Mouse (Mus musculus) liver, embryonic 14.5 days (tissue): Measurements from ENCODE around the gene Hk3. TPM values are rescaled to one million over a fixed set of nuclear protein-coding genes. Genes with fewer than 3 reads are reported as not detected.
A peak's percentile ranks its signal among the peaks of the same experiment; 100 is the strongest.

Experiments used
- ATAC-seq: fragments of 200-750 bp; cut with Nextera tagmentation; 2 replicates; pipeline ENCODE4 v1.8.0; 2017; ENCODE audit warnings: moderate number of reproducible peaks, mild to moderate bottlenecking, moderate library complexity; ENCODE audit not compliant: insufficient read depth
- DNase-seq, 3 experiments: peaks; one replicate each; pipeline ENCODE4 v3.0.0-alpha.2; 2012 to 2013; ENCODE audit warnings: low read depth in 3 of 3, low spot score in 3 of 3
- H3K27ac ChIP-seq: fragments of 300-500 bp; sonication (generic); 2 replicates; pipeline ENCODE4 v1.5.1; 2014; ENCODE audit warnings: moderate library complexity, mild to moderate bottlenecking, control low read depth, inconsistent platforms
- H3K27me3 ChIP-seq: fragments of 300-500 bp; sonication (generic); 2 replicates; pipeline ENCODE4 v1.6.1; 2014; ENCODE audit warnings: mild to moderate bottlenecking, low read length, moderate library complexity; ENCODE audit not compliant: control insufficient read depth, insufficient read depth
- H3K36me3 ChIP-seq: fragments of 300-500 bp; sonication (generic); replicated peaks from 2 replicates; pipeline ENCODE4 v1.6.1; 2014; ENCODE audit warnings: low read depth; ENCODE audit not compliant: control insufficient read depth, insufficient read depth
- H3K4me1 ChIP-seq, 2 experiments: fragments of 200-500 bp in 1 of 2; fragments of 300-500 bp in 1 of 2; sonication (generic) in 1 of 2; replicated peaks; 2 replicates each; pipeline ENCODE4 v1.6.1; 2012 to 2014; ENCODE audit warnings: antibody characterized with exemption in 1 of 2, inconsistent platforms in 1 of 2, low read length in 1 of 2; ENCODE audit not compliant: control insufficient read depth in 2 of 2, insufficient read depth in 2 of 2
- H3K4me2 ChIP-seq: fragments of 300-500 bp; sonication (generic); 2 replicates; pipeline ENCODE4 v1.6.1; 2014; ENCODE audit warnings: low read depth, mild to moderate bottlenecking, control low read depth, moderate library complexity
- H3K4me3 ChIP-seq, 2 experiments: fragments of 200-500 bp in 1 of 2; fragments of 300-500 bp in 1 of 2; sonication (generic) in 1 of 2; 2 replicates each; pipeline ENCODE4 v1.5.1; 2012 to 2014; ENCODE audit warnings: low read depth in 2 of 2, low read length in 2 of 2, mild to moderate bottlenecking in 2 of 2, control low read depth in 1 of 2, inconsistent platforms in 1 of 2, moderate library complexity in 1 of 2; ENCODE audit not compliant: insufficient read depth in 1 of 2
- H3K9ac ChIP-seq: fragments of 300-500 bp; sonication (generic); replicated peaks from 2 replicates; pipeline ENCODE4 v1.6.1; 2014; ENCODE audit warnings: mild to moderate bottlenecking, control low read depth, moderate library complexity
- H3K9me3 ChIP-seq: fragments of 300-500 bp; sonication (generic); 2 replicates; pipeline ENCODE4 v1.6.1; 2016; ENCODE audit warnings: low read length, mixed read lengths; ENCODE audit not compliant: control insufficient read depth
- CTCF ChIP-seq: IDR thresholded peaks from 2 replicates; pipeline ENCODE4 v1.5.1; 2016; ENCODE audit warnings: antibody characterized with exemption, low read depth, control low read depth
- EP300 ChIP-seq: IDR thresholded peaks from 2 replicates; pipeline ENCODE4 v1.6.1; 2016; ENCODE audit warnings: antibody characterized with exemption, low read depth
- WGBS: fragments of 180-500 bp; shearing (Covaris S2); extraction: QIAGEN DNeasy Blood & Tissue Kit; methylation state at CpG from one replicate; pipeline ENCODE4 v1.1.7; 2014; ENCODE audit not compliant: insufficient replicate concordance; 5-methylcytosine and 5-hydroxymethylcytosine counted together
- polyA plus RNA-seq, 2 experiments: library from polyadenylated mRNA; depleted of rRNA in 1 of 2; stranded (reverse) in 1 of 2; unstranded in 1 of 2; fragments of >200 nt; fragmentation: Nextera tagmentation in 1 of 2; extraction: Ambion mirVana in 1 of 2; gene quantifications; 2 replicates each; pipeline versions ENCODE4 v1.2.1 to v1.2.3; 2012 to 2014

Hk3 gene
- polyA plus RNA-seq (2012; rRNA removed), result 3.5 and 3.9 TPM in 2 replicates
- 3.3 and 3.8 TPM in 2 replicates for polyA plus RNA-seq (2014; fragmentation: Nextera tagmentation; extraction: Ambion mirVana)

DNA sequence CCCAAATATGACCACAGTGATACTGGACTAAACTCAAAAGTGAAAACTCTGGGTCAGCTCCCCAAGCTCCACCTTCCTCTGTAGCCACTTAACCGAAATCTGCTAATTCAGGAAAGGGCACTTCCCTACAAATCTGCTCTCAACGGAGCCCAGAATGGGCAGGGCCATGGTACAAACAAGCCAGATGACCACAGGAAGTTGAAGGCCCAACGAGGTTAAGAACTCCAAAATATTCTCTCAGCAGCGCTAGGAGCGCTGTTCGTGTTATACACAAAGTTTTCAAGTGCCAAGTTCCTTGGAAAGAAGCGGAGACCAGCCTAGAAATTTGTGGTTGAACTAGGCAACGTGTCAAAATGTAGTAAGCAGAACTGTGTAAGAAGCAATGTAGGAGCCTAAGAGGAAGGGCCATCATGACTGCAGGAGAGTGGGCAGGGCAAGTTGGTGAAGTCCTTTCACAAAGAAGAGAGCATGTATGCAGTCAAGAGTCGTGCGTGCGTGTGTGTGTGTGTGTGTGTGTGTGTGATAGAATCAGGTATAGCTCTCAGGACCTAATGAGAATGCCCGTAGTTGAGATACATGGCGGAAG is at the start of gene Hk3:
Hk3 (minus strand) TSS at position 192 of the 586 bp plus-strand sequence.
- ATAC-seq, result no peak
- Histone ChIP-seq H3K27ac (no peak within 1 kb of the TSS), H3K27me3 (no peaks in the 10 kb centered on the region), H3K36me3 (no peaks in the 10 kb centered on the region), H3K4me3 (no peak within 1 kb of the TSS), H3K4me2 (no peak within 1 kb of the TSS), H3K9ac (no peak within 1 kb of the TSS), H3K9me3 (no peaks in the 10 kb centered on the region), H3K4me1 (no peaks in the 10 kb centered on the region)
- 53% methylated on average over 13 of the region's 13 CpGs for WGBS
- no peak for DNase-seq
- TF ChIP-seq EP300 (no peak), CTCF (no peak)

DNA sequence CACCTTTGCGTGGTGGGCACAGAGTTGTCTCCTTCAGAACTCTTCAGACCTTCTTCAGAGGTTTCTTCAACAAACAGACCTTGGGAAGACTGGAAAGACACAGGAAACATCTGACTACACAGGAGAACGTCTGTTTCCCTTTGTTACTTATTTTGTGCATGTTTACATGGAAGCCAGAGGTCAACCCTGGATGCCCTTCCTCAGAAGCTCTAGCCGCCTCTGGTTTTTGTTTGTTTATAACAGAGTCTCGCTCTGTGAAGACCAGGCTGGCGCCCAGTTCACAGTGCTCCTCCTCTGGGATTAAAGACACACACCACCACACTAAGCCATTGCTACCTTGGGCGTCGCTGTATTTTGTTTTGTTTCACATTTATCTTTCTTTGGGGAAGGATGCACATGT is 48.5 kb upstream of the Hk3 start:
- no peak for TF ChIP-seq CTCF
- TF ChIP-seq EP300, result no peak
- Histone ChIP-seq H3K36me3 (no peaks in the 10 kb centered on the region), H3K9ac (no peak overlapping the region), H3K4me3 (no peak overlapping the region), H3K4me2 (no peak overlapping the region), H3K27ac (no peak overlapping the region), H3K9me3 (no peaks in the 10 kb centered on the region), H3K4me1 (no peaks in the 10 kb centered on the region), H3K27me3 (no peaks in the 10 kb centered on the region)
- 62% methylated on average over 7 of the region's 7 CpGs for WGBS
- DNase-seq (no peak), ATAC-seq (no peak)

DNA sequence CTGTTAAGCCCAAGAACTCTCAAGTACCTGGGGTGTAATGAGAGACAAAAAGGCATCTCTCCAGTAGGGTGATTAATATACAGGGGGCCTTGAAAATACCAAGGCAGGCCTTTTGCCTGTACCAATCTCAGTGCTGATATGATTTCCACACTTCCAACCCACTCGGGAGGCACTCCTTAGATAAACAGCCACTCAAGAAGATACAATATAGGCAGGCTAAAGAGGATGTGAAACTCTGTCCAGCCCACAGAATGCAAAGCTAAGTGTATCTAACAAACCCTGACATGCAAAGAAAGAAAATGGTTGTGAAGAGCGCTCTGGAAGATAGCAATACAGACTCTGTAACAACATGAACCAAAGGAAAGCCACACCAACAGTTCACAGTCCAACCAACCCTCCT is 42.1 kb upstream of the Hk3 start:
- TF ChIP-seq EP300 (no peak), CTCF (no peak)
- 66% methylated on average over 2 of the region's 2 CpGs for WGBS
- no peak overlapping the region for H3K9ac ChIP-seq
- no peaks in the 10 kb centered on the region for H3K4me1 ChIP-seq
- no peak for ATAC-seq
- H3K4me2 ChIP-seq, result no peak overlapping the region
- no peaks in the 10 kb centered on the region for H3K27me3 ChIP-seq
- H3K36me3 ChIP-seq, result no peaks in the 10 kb centered on the region
- no peak overlapping the region for H3K4me3 ChIP-seq
- H3K27ac ChIP-seq, result no peak overlapping the region
- no peak for DNase-seq
- no peaks in the 10 kb centered on the region for H3K9me3 ChIP-seq

DNA sequence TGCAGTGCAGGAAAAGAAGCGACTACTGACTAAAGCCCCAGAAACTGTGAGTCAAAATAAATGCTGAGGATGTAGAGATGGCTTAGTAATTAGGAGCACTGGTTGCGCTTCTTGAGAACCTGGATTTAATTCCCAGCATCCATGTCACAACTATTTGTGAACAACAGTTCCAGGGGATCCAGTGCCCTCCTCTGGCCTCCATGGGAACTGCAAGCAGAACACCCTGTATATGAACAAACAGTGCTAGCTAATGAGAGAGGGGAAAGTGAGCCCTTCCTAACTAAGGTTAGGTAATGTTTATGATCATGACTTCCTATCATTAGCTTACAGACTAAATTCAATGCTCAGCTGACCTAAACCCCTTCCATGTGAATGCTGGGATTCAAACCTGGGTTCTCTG is 36.9 kb upstream of the Hk3 start:
- TF ChIP-seq EP300 (no peak), CTCF (peak; percentile 76)
- Histone ChIP-seq H3K27me3 (no peaks in the 10 kb centered on the region), H3K4me2 (no peak overlapping the region), H3K9me3 (no peaks in the 10 kb centered on the region), H3K4me1 (no peaks in the 10 kb centered on the region), H3K9ac (no peak overlapping the region), H3K4me3 (no peak overlapping the region), H3K27ac (no peak overlapping the region), H3K36me3 (peaks cover 7% of the 10 kb centered on the region)
- ATAC-seq (no peak), DNase-seq (no peak)
- WGBS, result 81% methylated on average over 2 of the region's 2 CpGs

DNA sequence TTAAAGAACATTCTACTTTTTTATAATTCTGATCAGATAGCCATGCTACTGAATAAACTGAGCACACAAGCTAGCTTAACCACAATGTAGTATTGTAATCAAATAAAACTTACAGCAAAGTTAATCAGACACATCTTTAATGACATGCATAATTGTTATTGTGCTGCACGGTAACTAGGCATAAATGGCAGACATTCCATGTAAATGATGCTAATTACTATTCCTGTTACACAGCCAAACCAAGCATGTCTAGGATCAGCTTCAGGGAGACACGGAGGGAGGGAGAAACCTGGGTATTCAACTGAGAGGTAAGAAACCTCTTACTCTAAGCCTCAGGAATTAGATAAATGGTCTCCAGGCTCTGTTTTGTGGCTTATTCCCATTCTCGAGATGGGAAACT is 26.5 kb upstream of the Hk3 start:
- no peak overlapping the region for H3K4me3 ChIP-seq
- no peak overlapping the region for H3K9ac ChIP-seq
- WGBS, result 72% methylated on average over 3 of the region's 3 CpGs
- DNase-seq (no peak), ATAC-seq (no peak)
- no peaks in the 10 kb centered on the region for H3K27me3 ChIP-seq
- H3K4me2 ChIP-seq, result no peak overlapping the region
- H3K4me1 ChIP-seq, result no peaks in the 10 kb centered on the region
- TF ChIP-seq CTCF (no peak), EP300 (no peak)
- H3K27ac ChIP-seq, result no peak overlapping the region
- no peaks in the 10 kb centered on the region for H3K9me3 ChIP-seq
- H3K36me3 ChIP-seq, result no peaks in the 10 kb centered on the region; the same call in 1 of the 2 replicates
